Mouse (Mus musculus) ES-E14 (cell line): ENCODE data around the gene Cx3cr1. TPM values are rescaled to one million over a fixed set of nuclear protein-coding genes. Genes with fewer than 3 reads are reported as not detected.

ENCODE experiments used
- DNase-seq: peaks from one replicate; pipeline ENCODE4 v3.0.0-alpha.2; 2013; ENCODE audit warnings: low read depth, low spot score
- H3K27ac ChIP-seq: 2 replicates; pipeline ENCODE4 v1.5.1; 2012; ENCODE audit warnings: low read depth, mild to moderate bottlenecking, low read length, moderate library complexity, mixed read lengths; ENCODE audit not compliant: poor library complexity, insufficient read depth, severe bottlenecking
- H3K36me3 ChIP-seq: 2 replicates; pipeline ENCODE4 v1.6.1; 2012; ENCODE audit warnings: mild to moderate bottlenecking, low read length, moderate library complexity, mixed read lengths; ENCODE audit not compliant: control insufficient read depth, poor library complexity, insufficient read depth, severe bottlenecking
- H3K4me1 ChIP-seq, 2 experiments: fragments of 150-350 bp in 1 of 2; sonication (generic) in 1 of 2; 2 replicates each; pipeline ENCODE4 v1.6.1; 2012; ENCODE audit warnings: low read length in 2 of 2, mild to moderate bottlenecking in 1 of 2, mixed read lengths in 1 of 2; ENCODE audit not compliant: control insufficient read depth in 2 of 2, insufficient read depth in 2 of 2, poor library complexity in 1 of 2
- H3K4me3 ChIP-seq, 2 experiments: fragments of 150-350 bp in 1 of 2; sonication (generic) in 1 of 2; 2 replicates each; pipeline ENCODE4 v1.5.1; 2012; ENCODE audit warnings: low read length in 2 of 2, low read depth in 1 of 2, mild to moderate bottlenecking in 1 of 2, mixed read lengths in 1 of 2; ENCODE audit not compliant: insufficient read depth in 1 of 2, poor library complexity in 1 of 2, severe bottlenecking in 1 of 2
- H3K9ac ChIP-seq: 2 replicates; pipeline ENCODE4 v1.6.1; 2012; ENCODE audit warnings: low read depth, mild to moderate bottlenecking, low read length, mixed read lengths; ENCODE audit not compliant: poor library complexity, insufficient read depth, severe bottlenecking
- H3K9me3 ChIP-seq: fragments of 150-350 bp; sonication (generic); 2 replicates; pipeline ENCODE4 v1.6.1; 2012; ENCODE audit warnings: low read depth, mild to moderate bottlenecking, low read length; ENCODE audit not compliant: control insufficient read depth, insufficient read depth
- CHD2 ChIP-seq: IDR thresholded peaks from 2 replicates; pipeline ENCODE4 v1.6.1; 2014; ENCODE audit warnings: mild to moderate bottlenecking, low read depth, low read length, inconsistent platforms
- HCFC1 ChIP-seq: IDR thresholded peaks from 2 replicates; pipeline ENCODE4 v1.6.1; 2012; ENCODE audit warnings: low read length, inconsistent platforms, borderline replicate concordance; ENCODE audit not compliant: insufficient read depth
- MAFK ChIP-seq: IDR thresholded peaks from 2 replicates; pipeline ENCODE4 v1.6.1; 2014; ENCODE audit warnings: mild to moderate bottlenecking, low read depth, low read length, inconsistent platforms; ENCODE audit not compliant: insufficient read depth
- ZC3H11A ChIP-seq: IDR thresholded peaks from 2 replicates; pipeline ENCODE4 v1.6.1; 2012; ENCODE audit warnings: low read depth, mild to moderate bottlenecking, inconsistent platforms, low read length, borderline replicate concordance
- ZNF384 ChIP-seq: IDR thresholded peaks from 2 replicates; pipeline ENCODE4 v1.6.1; 2012; ENCODE audit warnings: low read depth, low read length, inconsistent platforms
- in situ Hi-C, 2 experiments: fragments of 600-800 bp; cut with MboI; formaldehyde crosslinking; loops; one replicate each; pipeline ENCODE4 v1.15.1; 2025; ENCODE audit warnings: low sequenced_read_pairs in 2 of 2, inconsistent platforms in 1 of 2; ENCODE audit not compliant: unreplicated experiment in 2 of 2
- total RNA-seq: library from RNA; depleted of rRNA; stranded (reverse); fragments of 300-350 nt; gene quantifications from 2 replicates; pipeline ENCODE4 v1.2.3, GENCODE M21; 2012

Gene Cx3cr1
- total RNA-seq, 1 experiment = 0.09 TPM

DNA sequence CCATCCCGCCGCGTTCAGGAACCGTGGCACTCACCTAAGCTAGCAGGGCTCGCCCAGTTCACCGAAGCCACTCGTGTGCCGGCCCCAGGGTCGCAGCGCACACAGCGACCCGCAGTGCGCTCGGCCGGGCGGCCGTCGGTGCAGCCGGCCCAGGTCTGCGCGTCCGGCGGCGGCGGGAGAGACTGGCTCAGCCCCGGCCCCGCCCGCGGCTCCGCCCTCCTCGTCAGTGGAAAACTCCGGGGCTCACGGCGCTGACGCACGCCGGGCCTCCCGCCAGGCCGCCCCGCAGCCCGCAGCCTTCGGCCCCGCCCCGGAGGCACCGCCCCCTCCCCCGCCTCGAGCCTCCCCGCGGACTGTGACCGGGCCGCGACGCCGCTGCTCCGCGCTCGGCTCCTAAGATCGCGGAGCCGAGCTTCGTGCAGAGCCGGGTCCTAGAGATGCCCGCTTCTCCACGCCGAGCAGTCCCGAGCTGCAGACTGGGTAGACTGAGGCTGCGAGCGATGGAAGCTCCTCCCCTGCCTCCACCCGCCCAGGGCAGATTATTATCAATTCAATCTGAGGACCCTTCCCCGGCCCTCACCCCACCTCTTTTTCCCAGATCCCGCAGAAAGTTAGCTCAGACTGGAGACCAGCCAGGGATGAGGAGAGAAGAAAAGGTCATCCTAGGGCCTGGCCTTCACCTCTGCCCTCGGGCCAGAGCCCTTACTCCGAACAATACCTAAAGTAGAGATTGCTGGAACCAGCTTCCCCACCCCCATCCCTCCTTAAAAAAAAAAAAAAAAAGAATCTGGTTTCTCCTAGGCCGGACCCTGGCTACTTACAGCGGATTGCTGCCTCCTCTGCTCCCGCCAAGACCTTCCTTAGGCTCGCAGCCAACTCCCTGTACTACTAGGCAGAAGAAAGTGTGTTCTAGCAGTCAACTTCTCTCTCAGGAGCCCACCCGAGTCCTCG lies 85.8 kb downstream of the Cx3cr1 start:
- Histone ChIP-seq H3K9ac (peak overlapping the region; percentile 79), H3K4me3 (peak overlapping the region; percentile 83 to 87), H3K4me1 (peaks cover 10 to 43% of the 10 kb centered on the region in 2 experiments), H3K9me3 (no peaks in the 10 kb centered on the region), H3K36me3 (peaks cover 2% of the 10 kb centered on the region), H3K27ac (peak overlapping the region; percentile 90)
- no peak for DNase-seq
- TF ChIP-seq ZNF384 = peak; percentile 90
- TF ChIP-seq ZC3H11A = no peak
- no peak for TF ChIP-seq MAFK
- in situ Hi-C loops = no loop called here

DNA sequence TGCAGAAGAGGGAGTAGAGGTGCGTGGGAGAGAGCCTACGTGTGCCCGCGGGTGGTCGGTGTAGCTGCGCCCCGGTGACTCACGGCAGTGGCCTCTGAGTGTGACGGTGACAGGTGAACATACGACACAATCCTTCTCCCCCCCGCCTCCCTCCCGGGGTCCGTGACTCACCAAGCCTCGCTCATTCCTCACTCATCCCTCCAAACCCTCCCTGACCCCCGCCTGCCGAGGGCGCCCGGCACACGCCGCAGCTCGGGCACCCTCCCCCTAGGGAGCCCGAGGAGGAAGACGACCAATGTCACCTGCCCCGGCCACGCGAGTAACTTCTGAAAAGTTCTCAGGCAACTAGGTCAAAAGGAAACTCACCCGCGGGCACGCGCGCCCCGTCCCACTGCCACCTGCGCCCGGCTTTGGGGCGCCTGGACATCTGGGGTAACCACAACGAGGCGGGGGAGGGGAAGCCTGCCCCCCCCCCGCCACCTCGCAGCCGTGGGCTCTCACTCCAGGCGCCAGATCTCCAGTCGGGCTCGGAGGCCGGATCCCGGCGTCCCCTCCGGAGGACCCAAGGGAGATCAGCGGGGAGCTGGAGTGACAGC lies 86.6 kb downstream of the Cx3cr1 start:
- no peaks in the 10 kb centered on the region for H3K9me3 ChIP-seq
- in situ Hi-C loops = no loop called here
- peaks cover 2% of the 10 kb centered on the region for H3K36me3 ChIP-seq
- no peak for DNase-seq
- H3K9ac ChIP-seq = peak overlapping the region; percentile 79
- peaks cover 8 to 50% of the 10 kb centered on the region in 2 experiments for H3K4me1 ChIP-seq
- H3K4me3 ChIP-seq = peak overlapping the region; percentile 83 to 87
- H3K27ac ChIP-seq = peak overlapping the region; percentile 90; the same call in 1 of the 2 replicates
- TF ChIP-seq ZNF384 = no peak
- no peak for TF ChIP-seq ZC3H11A
- TF ChIP-seq MAFK = no peak
- TF ChIP-seq HCFC1 = no peak
- TF ChIP-seq CHD2 = no peak

- in situ Hi-C loops = no loop called here
- no peak for DNase-seq
- peaks cover 8 to 55% of the 10 kb centered on the region in 2 experiments for H3K4me1 ChIP-seq
- H3K9me3 ChIP-seq = no peaks in the 10 kb centered on the region
- H3K27ac ChIP-seq = peak overlapping the region; percentile 90; the same call in 1 of the 2 replicates
- peak overlapping the region; percentile 79 for H3K9ac ChIP-seq
- TF ChIP-seq ZC3H11A (no peak), CHD2 (no peak), MAFK (no peak), ZNF384 (no peak), HCFC1 (no peak)
- peak overlapping the region; percentile 83 to 87 for H3K4me3 ChIP-seq
- H3K36me3 ChIP-seq = peaks cover 2% of the 10 kb centered on the region
These were observed 87.4 kb downstream of the Cx3cr1 start for GRCm38 (mm10) chr9:119982241-119982811.

DNA sequence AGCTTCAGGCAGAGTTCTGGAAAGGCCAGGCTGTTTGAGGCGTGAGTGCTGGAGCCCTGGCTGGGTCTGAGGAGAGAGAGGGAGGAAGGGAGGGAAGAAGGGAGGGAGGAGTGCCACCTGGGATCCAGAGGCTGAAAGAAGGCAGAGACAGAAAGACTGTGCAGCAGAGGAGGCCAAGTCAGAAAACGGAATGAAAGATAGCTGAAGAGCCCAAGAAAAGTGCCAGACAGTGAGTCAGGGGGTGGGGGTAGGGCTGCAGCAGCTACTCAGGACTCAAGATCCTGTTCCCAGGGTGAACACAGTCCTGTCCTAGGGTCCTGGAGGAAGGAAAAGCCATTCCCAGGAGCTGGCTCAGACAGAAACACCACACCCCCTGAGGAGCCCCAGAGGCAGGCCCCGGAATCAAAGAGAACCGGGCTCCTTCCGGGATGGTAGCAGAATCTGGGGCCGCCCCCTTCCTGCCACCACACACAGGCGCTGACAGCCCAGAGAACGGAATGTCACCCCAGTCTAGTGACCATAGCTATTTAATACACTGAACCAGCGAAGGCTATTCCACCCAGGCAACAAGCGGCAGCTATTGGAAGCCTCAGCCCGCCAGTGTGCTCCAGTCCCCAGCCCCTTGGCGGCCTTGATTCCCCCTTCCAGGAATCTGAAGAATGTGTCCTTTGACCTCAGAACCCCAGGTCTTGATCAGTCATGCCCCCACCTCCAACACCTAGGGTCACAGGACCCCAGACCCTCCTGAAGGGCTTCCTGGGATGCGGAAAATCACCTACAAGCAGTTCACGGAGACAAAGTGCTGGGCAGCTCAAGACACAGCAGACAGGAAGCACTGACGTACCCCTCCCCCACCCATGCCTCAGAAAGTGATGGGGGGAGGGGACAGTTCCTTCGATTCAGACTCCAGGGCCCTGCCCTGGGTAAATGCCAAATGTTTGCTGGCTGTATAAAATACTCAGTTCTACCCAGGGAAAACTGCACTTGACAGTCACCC lies 88.2 kb downstream of the Cx3cr1 start:
- peaks cover 8 to 60% of the 10 kb centered on the region in 2 experiments for H3K4me1 ChIP-seq
- peak overlapping the region; percentile 83 to 87 for H3K4me3 ChIP-seq
- no peak for DNase-seq
- H3K36me3 ChIP-seq = peaks cover 7% of the 10 kb centered on the region
- no peaks in the 10 kb centered on the region for H3K9me3 ChIP-seq
- H3K9ac ChIP-seq = peak overlapping the region; percentile 20; the same call in 1 of the 2 replicates
- in situ Hi-C loops = no loop called here
- peak overlapping the region; percentile 42; the same call in 1 of the 2 replicates for H3K27ac ChIP-seq
- TF ChIP-seq MAFK (no peak), CHD2 (peak; percentile 68), ZC3H11A (no peak)
